Mouse (Mus musculus) c-Kit-positive CD71-positive TER-119-positive erythroid progenitor cells, embryonic 14.5 days (primary cell): ENCODE results near the gene Tnfaip1.
"Not testable (repeated sequence)": the region's sequence is repeated elsewhere in the genome, so short reads cannot be mapped to it uniquely, and the experiment has no call there.

Experiments used
- DNase-seq: peaks from one replicate; pipeline ENCODE4 v3.0.0-alpha.2; 2013; ENCODE audit warnings: low spot score

Tnfaip1 gene

DNA sequence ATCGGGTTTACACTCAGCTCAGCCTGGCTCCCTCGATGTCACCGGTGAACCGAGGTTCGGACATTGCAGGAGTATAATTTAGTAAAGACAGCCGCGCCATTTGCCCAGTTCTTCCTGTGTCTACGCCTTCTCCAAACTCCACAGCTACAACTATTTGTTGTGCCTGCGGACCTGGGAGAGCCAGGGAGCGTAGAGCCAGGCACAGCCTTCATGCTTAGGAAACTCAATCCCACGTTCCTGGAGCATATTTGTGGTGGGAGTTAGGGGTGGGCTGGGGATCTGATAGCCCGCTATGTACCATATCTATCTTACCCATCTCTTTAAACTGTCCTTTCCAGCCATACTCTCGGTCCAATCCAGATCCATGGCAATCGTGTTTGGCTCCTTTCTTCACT lies 555 bp upstream of the Tnfaip1 start:
- no peak for DNase-seq

DNA sequence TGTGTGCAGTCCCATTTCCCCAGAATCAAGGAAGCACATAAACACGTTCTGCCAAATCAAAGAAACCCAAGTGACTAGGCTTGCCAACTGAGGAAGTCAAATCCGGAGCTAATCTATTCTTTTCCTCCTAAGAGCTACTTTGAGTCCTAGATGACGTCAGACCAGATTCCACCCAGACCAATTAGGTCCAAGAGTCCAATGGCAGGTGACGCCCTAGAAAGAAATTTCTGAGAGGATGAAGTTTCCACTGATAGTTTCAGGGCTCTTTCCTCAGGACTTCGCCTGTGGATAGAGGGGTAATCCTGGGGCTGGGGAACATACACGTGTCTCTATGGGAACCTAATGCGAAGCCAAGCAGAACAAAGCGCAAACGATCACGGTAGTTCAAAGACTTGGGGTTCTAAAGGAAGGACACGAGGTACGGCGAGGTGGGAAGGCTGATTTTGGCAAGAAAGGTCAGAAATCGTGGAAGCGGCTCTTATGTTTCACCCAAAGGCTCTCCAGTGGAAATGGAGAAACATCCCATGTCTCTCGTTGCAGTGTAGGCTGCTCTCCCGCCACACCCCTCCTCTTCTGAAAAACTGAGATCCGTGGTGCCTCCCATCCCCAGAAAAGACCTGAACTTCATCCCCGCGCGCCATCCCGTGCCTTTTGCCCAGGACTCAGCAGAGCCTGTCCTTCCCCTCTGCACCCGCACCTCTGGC lies 604 bp downstream of the Tnfaip1 start:
- no peak for DNase-seq

GRCm38 (mm10) chr11:78534516-78534915 lies 1.6 kb downstream of the Tnfaip1 start:
- DNase-seq, result no peak

DNA sequence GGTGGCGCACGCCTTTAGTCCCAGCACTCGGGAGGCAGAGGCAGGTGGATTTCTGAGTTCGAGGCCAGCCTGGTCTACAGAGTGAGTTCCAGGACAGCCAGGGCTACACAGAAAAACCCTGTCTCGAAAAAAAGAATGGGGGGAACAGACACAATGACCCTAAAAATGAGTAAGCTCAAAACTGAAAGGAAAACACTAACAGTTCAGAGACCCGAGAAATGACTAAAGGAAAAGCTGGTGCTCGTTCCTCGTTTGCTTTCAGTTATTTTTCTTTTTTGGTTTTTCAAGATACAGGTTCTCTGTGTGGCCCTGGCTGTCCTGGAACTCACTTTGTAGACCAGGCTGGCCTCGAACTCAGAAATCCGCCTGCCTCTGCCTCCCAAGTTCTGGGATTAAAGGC lies 4.6 kb downstream of the Tnfaip1 start:
- DNase-seq, result not testable (repeated sequence)

DNA sequence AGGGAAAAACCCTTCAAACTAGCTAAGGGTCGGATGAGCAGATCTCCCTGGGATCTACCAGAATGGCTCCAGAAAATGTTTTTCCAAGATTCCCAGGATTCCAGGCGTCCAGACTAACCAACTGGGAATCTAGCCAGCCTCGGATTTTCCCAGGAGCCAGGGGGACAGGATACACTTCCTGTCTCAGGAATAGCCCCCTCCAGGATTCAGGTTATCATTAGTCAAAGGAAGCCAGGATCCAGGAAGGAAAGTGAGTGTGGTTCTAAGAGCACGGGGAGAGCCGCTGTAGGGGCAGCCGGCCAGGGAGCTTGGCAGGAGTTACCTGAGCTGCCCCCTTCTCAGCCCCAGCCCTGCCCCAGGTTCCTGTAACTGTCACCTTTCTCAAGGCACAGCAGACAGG lies 5.1 kb downstream of the Tnfaip1 start:
- DNase-seq, result no peak

DNA sequence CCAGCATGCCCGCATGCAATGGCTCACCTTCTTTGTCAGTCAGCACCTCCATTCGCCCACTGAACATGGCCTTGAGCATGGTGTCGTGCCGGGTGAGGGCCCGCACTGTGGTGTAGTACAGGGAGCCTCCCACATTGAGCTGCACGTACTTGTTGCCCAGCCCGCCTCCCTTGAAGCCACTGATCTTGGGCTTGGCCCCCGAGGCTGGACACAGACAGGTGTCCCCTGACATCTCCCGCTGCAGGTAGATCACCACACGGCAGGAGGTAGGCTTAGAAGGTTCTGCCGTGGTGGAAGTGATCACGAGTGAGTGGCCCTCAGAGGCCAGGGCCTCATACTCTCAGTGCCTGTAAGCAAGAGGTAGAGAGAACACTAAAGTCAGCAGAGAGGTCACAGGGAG lies 6.1 kb downstream of the Tnfaip1 start:
- DNase-seq, result no peak

DNA sequence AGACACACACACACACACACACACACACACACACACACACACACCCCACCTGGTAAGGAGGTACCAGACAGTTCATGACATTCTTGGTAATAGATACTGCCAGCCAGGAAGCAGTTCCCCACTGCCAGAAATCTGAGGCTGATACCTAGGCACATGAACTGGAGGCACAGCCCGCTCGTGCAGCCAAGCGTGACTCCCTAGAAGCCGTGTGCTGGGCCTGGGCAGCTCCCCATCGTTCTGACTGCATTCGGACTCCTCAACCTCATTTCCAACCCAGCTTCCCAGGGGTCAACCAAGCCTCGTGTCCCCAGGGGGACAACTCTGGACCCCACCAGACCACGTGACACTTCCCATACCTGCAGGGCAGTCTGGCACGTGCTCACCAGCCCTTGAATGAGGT lies 7.4 kb downstream of the Tnfaip1 start:
- DNase-seq, result no peak

GRCm38 (mm10) chr11:78524838-78525237 lies 11.3 kb downstream of the Tnfaip1 start:
- no peak for DNase-seq

GRCm38 (mm10) chr11:78523241-78523955 lies 12.7 kb downstream of the Tnfaip1 start:
- DNase-seq, result no peak

DNA sequence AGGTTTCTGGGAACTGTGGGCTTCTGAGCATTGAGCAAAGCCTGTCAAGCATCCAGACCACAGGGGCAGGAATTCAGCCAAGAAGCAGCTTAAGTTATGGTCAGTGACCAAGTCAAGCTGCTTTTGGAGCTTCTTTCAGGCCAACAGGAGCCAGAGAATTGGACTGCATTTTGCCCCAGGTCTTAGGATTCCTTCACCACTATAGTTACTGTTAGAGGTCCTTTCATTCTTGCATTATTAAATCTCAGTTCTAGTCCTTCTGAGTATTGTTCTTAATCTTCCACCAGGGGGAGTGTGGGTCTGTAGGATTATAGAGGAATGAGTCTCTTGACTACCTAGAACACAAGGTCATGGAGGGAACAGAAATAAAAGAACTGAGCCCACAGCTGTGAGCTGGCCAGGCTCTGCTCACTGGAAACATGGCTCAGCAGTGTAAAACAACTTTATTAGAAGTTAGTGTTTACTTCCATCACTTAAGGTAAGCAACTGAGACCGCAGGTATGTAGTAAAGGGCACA lies 13.6 kb downstream of the Tnfaip1 start:
- no peak for DNase-seq

GRCm38 (mm10) chr11:78521880-78522279 lies 14.3 kb downstream of the Tnfaip1 start:
- DNase-seq, result no peak

DNA sequence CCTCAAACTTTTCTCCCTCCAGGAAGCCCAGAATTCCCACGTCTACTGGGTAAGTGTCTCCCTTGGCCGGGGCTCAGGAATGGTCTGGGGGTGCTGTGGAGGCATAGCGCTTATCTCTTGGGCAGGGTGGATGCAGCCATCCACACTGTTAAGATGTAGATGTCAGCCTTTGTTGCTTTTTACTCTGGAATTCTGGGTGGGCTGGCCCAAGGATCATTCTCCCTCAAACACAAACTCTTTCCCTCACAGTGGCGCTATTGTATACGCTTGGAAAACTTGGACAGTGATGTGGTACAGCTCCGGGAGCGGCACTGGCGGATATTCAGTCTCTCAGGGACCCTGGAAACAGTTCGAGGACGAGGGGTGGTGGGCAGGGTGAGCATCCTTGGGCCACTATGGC lies 17.2 kb downstream of the Tnfaip1 start:
- no peak for DNase-seq

DNA sequence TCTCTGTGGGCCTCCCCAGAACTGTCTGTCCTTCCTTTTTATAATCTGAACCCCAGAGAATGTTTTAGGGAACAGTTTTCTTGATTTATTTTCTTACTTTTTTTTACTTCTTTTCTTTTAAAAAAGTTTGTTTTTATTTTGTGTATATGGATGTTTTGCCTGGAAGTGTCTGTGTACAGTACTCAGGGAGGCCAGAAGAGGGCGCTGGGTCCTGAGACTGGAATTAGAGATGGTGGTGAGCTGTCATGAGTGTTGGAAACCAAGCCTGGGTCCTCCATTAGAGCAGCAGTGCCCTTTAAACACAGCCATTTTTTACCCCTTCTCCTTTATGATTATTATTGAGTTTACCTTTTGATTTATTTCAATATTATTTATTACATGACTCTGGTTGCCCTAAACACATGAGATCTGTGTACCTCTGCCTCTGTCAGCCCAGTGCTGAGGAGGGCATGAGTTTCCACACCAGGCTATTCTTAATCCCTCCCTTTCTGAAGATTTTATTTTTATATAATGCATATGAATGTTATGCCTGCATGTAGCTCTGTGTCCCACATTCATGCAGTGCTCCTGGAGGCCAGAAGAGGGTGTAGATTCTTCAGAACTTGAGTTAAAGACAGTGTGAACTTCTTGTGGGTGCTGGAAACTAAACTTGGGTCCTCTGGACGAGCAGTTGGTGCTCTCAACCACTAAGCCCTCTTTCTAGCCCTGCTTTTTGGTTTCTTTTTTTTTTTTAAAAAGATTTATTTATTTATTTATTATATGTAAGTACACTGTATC lies 20.4 kb downstream of the Tnfaip1 start:
- no peak for DNase-seq

- no peak for DNase-seq
Observed at GRCm38 (mm10) chr11:78513106-78513790, 22.9 kb downstream of the Tnfaip1 start.

DNA sequence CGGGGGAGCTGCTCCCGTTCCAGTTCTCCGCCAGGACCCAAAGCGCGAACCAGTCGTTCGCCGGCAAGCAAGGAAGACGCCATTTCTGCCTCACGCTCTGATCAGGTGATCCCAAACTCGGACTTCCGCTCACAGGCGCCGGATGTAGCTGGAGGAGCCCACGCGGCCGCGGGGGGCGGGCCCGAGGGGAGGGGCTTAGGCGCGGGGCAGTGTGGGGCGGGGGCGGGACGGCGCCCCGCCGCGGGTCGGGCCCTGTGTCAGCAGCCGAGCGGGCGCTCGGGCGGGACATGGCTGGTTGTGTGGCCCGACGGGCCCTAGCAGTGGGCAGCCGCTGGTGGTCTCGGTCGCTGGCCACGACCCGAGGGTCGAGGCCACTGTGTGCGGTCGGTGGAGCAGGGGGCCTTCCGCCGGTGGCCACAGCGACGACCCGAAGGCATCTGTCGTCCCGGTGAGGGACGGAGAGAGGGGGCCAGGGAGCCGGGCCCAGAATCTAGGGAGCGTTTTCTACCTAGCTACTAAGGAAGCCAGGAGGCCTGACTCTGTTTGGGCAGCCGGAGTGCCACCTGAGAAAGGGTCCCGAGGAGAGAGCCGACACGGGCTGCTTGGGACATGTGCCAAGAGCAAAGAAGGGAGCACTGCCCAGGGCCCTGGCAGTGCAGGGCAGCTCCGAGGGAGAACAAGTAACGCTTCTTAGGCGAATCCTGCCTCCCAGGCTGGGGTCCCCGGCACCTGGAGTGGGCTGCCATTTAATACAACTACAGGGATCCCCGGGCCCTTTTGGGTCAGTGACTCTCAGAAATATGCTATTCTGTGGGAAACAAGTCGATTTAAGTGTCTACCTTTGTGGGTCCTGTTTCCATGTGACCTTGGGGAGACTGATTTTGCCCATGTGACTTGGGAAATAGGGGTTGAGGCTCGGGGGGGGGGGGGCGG lies 23.8 kb downstream of the Tnfaip1 start, which contains the start of the genes Tmem199 and Poldip2:
Gene Tmem199 (minus strand): TSS at position 148 of the 933 bp plus-strand sequence.
Gene Poldip2 (plus strand): TSS at position 169 of the 933 bp plus-strand sequence.
- DNase-seq, result peak; percentile 84

GRCm38 (mm10) chr11:78509148-78509547 lies 27.0 kb downstream of the Tnfaip1 start:
- no peak for DNase-seq

DNA sequence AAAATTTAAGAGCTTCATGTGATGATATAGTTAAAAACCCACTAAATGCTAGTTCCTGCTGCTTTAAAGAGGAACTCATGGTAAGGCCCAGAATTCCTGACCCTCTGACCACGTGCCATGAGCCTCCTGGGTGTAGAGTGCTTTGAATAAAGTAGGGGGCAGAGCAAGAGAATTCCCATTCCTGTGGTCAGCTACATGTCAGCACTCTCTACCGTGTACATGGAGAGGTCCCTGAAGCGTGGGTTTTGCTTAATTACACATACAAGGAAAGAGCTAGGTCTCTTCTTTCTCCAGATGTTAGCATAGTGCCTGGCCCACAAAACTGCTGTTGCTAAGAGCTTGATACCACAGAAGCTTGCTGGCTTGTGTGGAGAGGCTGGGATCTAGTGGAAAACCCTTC lies 30.7 kb downstream of the Tnfaip1 start:
- DNase-seq, result no peak

DNA sequence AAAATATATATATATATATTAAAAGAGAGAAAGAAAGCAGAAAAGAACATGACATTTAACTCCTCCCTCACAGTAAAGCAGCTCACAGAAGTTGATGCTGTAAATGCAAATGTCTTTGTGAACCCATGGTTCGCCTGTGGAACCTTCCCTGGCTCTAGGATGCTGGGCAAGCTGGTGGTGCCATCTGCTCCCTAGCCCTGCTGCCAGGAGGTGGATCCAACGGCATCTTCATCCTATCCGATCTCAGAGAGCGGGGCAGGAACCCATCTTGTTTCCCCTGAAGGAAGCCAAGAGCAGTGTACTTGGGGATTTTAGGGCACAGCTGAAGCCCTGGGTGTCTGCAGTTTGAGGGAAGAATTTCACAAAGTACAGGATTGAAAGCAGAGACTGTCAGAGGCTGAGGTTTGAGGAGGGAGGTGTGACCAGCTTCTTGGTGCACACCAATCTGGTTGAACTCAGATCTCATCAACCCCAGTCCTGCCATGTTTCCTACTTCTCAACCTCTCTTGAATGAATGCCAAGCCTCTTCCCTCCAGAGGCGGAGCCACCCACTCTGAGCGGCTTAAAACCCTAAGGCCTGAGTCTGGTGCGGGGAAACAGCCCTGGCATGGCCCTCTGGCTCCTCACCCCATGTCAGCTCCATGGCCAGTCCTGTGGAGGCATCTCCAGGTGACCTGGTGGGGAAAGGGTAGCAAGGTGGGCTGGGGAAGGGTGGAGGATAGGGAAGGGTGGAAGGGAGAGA lies 33.1 kb downstream of the Tnfaip1 start, which contains the start of gene Sebox:
Gene Sebox (plus strand): TSS at position 539 of the 742 bp plus-strand sequence.
- no peak for DNase-seq

GRCm38 (mm10) chr11:78501529-78501928 lies 34.6 kb downstream of the Tnfaip1 start:
- no peak for DNase-seq

- no peak for DNase-seq
Observed at GRCm38 (mm10) chr11:78500623-78501202, 35.4 kb downstream of the Tnfaip1 start.
